In the genomic region with DNA sequence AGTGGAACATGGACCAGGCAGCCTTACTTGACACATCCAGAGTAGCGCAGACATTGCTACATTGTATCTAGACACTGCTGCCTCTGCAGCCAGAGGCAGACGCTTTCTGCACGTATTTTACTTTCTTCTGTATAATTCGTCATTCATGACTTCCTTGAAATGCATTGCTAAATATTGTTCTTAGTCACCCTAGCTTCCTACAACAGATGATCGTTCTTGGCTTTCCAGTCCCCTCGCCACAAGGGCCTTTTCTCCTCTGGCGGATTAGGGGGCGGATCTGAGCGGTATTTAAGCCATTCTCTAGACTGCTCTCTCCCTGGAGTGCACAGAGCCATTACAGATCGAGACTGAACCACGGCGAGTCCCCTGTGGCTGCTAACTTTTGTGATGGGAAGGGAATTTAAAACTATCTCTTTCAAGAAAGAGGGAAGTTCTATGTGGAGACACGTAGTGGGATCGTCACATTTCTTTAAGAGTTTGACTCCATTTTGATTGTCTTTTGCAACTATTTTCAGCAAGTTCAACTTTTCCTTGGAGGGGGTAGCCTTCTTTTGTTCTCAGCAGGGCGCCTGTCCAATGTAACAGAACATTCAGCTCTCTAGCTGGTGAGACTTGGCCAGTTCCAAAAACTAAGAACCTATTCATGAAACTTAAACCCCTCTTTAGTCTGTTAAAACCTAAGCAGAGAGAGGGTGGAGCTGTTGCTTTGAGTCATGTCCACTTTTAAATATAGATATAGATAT, we compare ENCODE assay signal across 9 mouse cellular contexts. TPM values are rescaled to one million over a fixed set of nuclear protein-coding genes. Genes with fewer than 3 reads are reported as not detected.
DNase-seq lines count a peak whose midpoint lies in the region; ATAC-seq lines count a peak whose summit lies in the region.
"Had no signal": no experiment of that assay in that cellular context is flagged by ENCODE, and none has a peak within 500 bp of the region (broad histone marks: within the 10 kb centered on the region; RNA-seq: fewer than 3 reads in every experiment).

No protein-coding gene starts in this region.

- H3K4me3 ChIP-seq in heart, embryonic 10.5 days, result no peak overlapping the region
- H3K4me3 ChIP-seq in forebrain, embryonic 12.5 days (replicated peaks), result no peak overlapping the region
- H3K4me3 ChIP-seq in megakaryocyte, embryonic 14.5 days (replicated peaks), result peak overlapping the region; percentile 47

- 0 out of 2 replicates have a peak, but pooled peaks have one; percentile 49 for ATAC-seq in forebrain, embryonic 12.5 days (ENCODE audit: low FRiP score)
- no peak for ATAC-seq in activated CD4-positive, CD25-positive, alpha-beta regulatory T cell, adult 4 months

- H3K27ac ChIP-seq in heart, embryonic 10.5 days, result 0 out of 2 replicates have a peak overlapping the region, but pooled peaks have one; percentile 4
- peak overlapping the region; percentile 47; the same call in 1 of the 2 replicates for H3K27ac ChIP-seq in forebrain, embryonic 12.5 days

- no peaks in the 10 kb centered on the region for H3K27me3 ChIP-seq in heart, embryonic 10.5 days (ENCODE audit: insufficient read depth, poor library complexity, severe bottlenecking)
- no peaks in the 10 kb centered on the region for H3K27me3 ChIP-seq in forebrain, embryonic 12.5 days
- H3K27me3 ChIP-seq in megakaryocyte, embryonic 14.5 days (replicated peaks), result no peaks in the 10 kb centered on the region

- no peaks in the 10 kb centered on the region for H3K9me3 ChIP-seq in heart, embryonic 10.5 days
- no peaks in the 10 kb centered on the region for H3K9me3 ChIP-seq in forebrain, embryonic 12.5 days
- no peaks in the 10 kb centered on the region for H3K9me3 ChIP-seq in megakaryocyte, embryonic 14.5 days

- WGBS in heart, embryonic 10.5 days, result 51% methylated on average over 15 of the region's 15 CpGs
- WGBS in forebrain, embryonic 12.5 days, result 9% methylated on average over 15 of the region's 15 CpGs

- no peak overlapping the region for H3K9ac ChIP-seq in forebrain, embryonic 12.5 days

- peaks cover 34% of the 10 kb centered on the region for H3K4me1 ChIP-seq in heart, embryonic 10.5 days
- H3K4me1 ChIP-seq in forebrain, embryonic 12.5 days, result peaks cover 49% of the 10 kb centered on the region
- H3K4me1 ChIP-seq in megakaryocyte, embryonic 14.5 days, result peaks cover 59% of the 10 kb centered on the region

- DNase-seq in heart, embryonic 10.5 days (ENCODE audit: low spot score), result no peak
- DNase-seq in heart, adult 18-20 months, result no peak
- DNase-seq in 416B (ENCODE audit: low read depth), result peak; percentile 70
- no peak for DNase-seq in spleen, postnatal 4 days (ENCODE audit: low spot score in 2 of 2)
- no peak for DNase-seq in adrenal gland, postnatal 10 days
- DNase-seq: kidney, adult 18-20 months had no signal

- no peaks in the 10 kb centered on the region for H3K36me3 ChIP-seq in heart, embryonic 10.5 days
- peaks cover 8% of the 10 kb centered on the region; the same call in 1 of the 2 replicates for H3K36me3 ChIP-seq in forebrain, embryonic 12.5 days (replicated peaks)
- H3K36me3 ChIP-seq in megakaryocyte, embryonic 14.5 days (replicated peaks; ENCODE audit: low read length), result peaks cover 19% of the 10 kb centered on the region

- peak overlapping the region; percentile 8; the same call in 1 of the 2 replicates for H3K4me2 ChIP-seq in forebrain, embryonic 12.5 days

RNA-seq across cellular contexts. Expression of a gene that starts 10.6 kb away (rescaled TPM):
- 16.0 and 17.0 TPM in 2 replicates for polyA plus RNA-seq in heart, embryonic 10.5 days (2016; fragmentation: Nextera tagmentation; extraction: Ambion mirVana)
- 100 to 1,000 TPM; 112 to 122 TPM for total RNA-seq in heart, adult 18-20 months (2021)
- 70.2 and 86.8 TPM in 2 replicates for polyA plus RNA-seq in forebrain, embryonic 12.5 days (2016; fragmentation: Nextera tagmentation; extraction: Ambion mirVana)
- polyA plus RNA-seq in megakaryocyte, embryonic 14.5 days (2012; ENCODE audit: insufficient read depth, low replicate concordance), result 19.5 and 68.5 TPM in 2 replicates
- 10 to 100 TPM; 27.5 to 38.3 TPM for polyA plus RNA-seq in activated CD4-positive, CD25-positive, alpha-beta regulatory T cell, adult 4 months (2017; shearing (Covaris generic))
- 100 to 1,000 TPM; 154 to 227 TPM for total RNA-seq in adrenal gland, postnatal 10 days (2021)

RNA-seq across cellular contexts. Expression of a gene that starts 43.7 kb away (rescaled TPM):
- 0.06 TPM in 1 of 2 replicates, not detected in the other for polyA plus RNA-seq in heart, embryonic 10.5 days (2016; fragmentation: Nextera tagmentation; extraction: Ambion mirVana)
- total RNA-seq in heart, adult 18-20 months (2021), result not detected
- polyA plus RNA-seq in forebrain, embryonic 12.5 days (2016; fragmentation: Nextera tagmentation; extraction: Ambion mirVana), result not detected in 2 replicates
- polyA plus RNA-seq in megakaryocyte, embryonic 14.5 days (2012; ENCODE audit: insufficient read depth, low replicate concordance), result not detected in 2 replicates
- polyA plus RNA-seq in activated CD4-positive, CD25-positive, alpha-beta regulatory T cell, adult 4 months (2017; shearing (Covaris generic)), result under 1 TPM in 1 of 2 experiments, not detected in 1; 0.12 TPM
- not detected for total RNA-seq in adrenal gland, postnatal 10 days (2021)
